Mouse (Mus musculus): ENCODE results near the gene Opcml. TPM values are rescaled to one million over a fixed set of nuclear protein-coding genes. Genes with fewer than 3 reads are reported as not detected.
A peak's percentile ranks its signal among the peaks of the same experiment; 100 is the strongest.

Gene Opcml
- polyA plus RNA-seq, 1 experiment from 2014 or later, result 9.4 TPM

GRCm38 (mm10) chr9:28178123-28178887, 387.7 kb downstream of the Opcml start:
- no peak overlapping the region for H3K4me3 ChIP-seq (ENCODE audit: low read depth, low read length)
- DNase-seq (no peak), ATAC-seq (ENCODE audit: insufficient read depth) (no peak)
- no peaks in the 10 kb centered on the region for H3K27me3 ChIP-seq (ENCODE audit: insufficient read depth, low read length)
- no peaks in the 10 kb centered on the region for H3K36me3 ChIP-seq (ENCODE audit: insufficient read depth)
- H3K4me1 ChIP-seq (ENCODE audit: insufficient read depth), result no peaks in the 10 kb centered on the region
- H3K9ac ChIP-seq, result no peak overlapping the region
- H3K9me3 ChIP-seq (ENCODE audit: low read depth, low read length), result no peaks in the 10 kb centered on the region
- no peak overlapping the region for H3K4me2 ChIP-seq
- WGBS, result 72% methylated on average over 4 of the region's 4 CpGs
- no peak for TF ChIP-seq CTCF (IDR thresholded peaks at IDR 0.05; ENCODE audit: low read depth)
- H3K27ac ChIP-seq (ENCODE audit: low read depth), result no peak overlapping the region

GRCm38 (mm10) chr9:28181916-28182315, 391.3 kb downstream of the Opcml start:
- H3K4me2 ChIP-seq, result no peak overlapping the region
- no peaks in the 10 kb centered on the region for H3K27me3 ChIP-seq (ENCODE audit: insufficient read depth, low read length)
- 76% methylated on average over 7 of the region's 7 CpGs for WGBS
- TF ChIP-seq CTCF (IDR thresholded peaks at IDR 0.05; ENCODE audit: low read depth), result no peak
- no peaks in the 10 kb centered on the region for H3K4me1 ChIP-seq (ENCODE audit: insufficient read depth)
- no peaks in the 10 kb centered on the region for H3K9me3 ChIP-seq (ENCODE audit: low read depth, low read length)
- no peak overlapping the region for H3K4me3 ChIP-seq (ENCODE audit: low read depth, low read length)
- no peak overlapping the region for H3K27ac ChIP-seq (ENCODE audit: low read depth)
- H3K36me3 ChIP-seq (ENCODE audit: insufficient read depth), result no peaks in the 10 kb centered on the region
- no peak overlapping the region for H3K9ac ChIP-seq
- no peak for ATAC-seq (ENCODE audit: insufficient read depth)
- DNase-seq, result no peak

- Histone ChIP-seq H3K4me3 (ENCODE audit: low read depth, low read length) (no peak overlapping the region), H3K36me3 (ENCODE audit: insufficient read depth) (no peaks in the 10 kb centered on the region), H3K4me1 (ENCODE audit: insufficient read depth) (no peaks in the 10 kb centered on the region), H3K9me3 (ENCODE audit: low read depth, low read length) (no peaks in the 10 kb centered on the region), H3K27ac (ENCODE audit: low read depth) (no peak overlapping the region), H3K4me2 (no peak overlapping the region), H3K27me3 (ENCODE audit: insufficient read depth, low read length) (no peaks in the 10 kb centered on the region), H3K9ac (no peak overlapping the region)
- no peak for TF ChIP-seq CTCF (IDR thresholded peaks at IDR 0.05; ENCODE audit: low read depth)
- 77% methylated on average over 2 of the region's 2 CpGs for WGBS
- no peak for ATAC-seq (ENCODE audit: insufficient read depth)
- DNase-seq, result no peak
These were observed 399.7 kb downstream of the Opcml start for GRCm38 (mm10) chr9:28190226-28190625.

- no peak for ATAC-seq (ENCODE audit: insufficient read depth)
- no peak for TF ChIP-seq CTCF (IDR thresholded peaks at IDR 0.05; ENCODE audit: low read depth)
- DNase-seq, result no peak
- H3K36me3 ChIP-seq (ENCODE audit: insufficient read depth), result no peaks in the 10 kb centered on the region
- H3K9ac ChIP-seq, result no peak overlapping the region
- H3K4me2 ChIP-seq, result no peak overlapping the region
- no peak overlapping the region for H3K4me3 ChIP-seq (ENCODE audit: low read depth, low read length)
- WGBS, result 68% methylated on average over 1 of the region's 1 CpGs
- no peaks in the 10 kb centered on the region for H3K4me1 ChIP-seq (ENCODE audit: insufficient read depth)
- no peaks in the 10 kb centered on the region for H3K27me3 ChIP-seq (ENCODE audit: insufficient read depth, low read length)
- H3K9me3 ChIP-seq (ENCODE audit: low read depth, low read length), result no peaks in the 10 kb centered on the region
- no peak overlapping the region for H3K27ac ChIP-seq (ENCODE audit: low read depth)
These were observed 400.2 kb downstream of the Opcml start for GRCm38 (mm10) chr9:28190751-28191150.

- ATAC-seq (ENCODE audit: insufficient read depth) (no peak), DNase-seq (peak; percentile 46)
- Histone ChIP-seq H3K9me3 (ENCODE audit: low read depth, low read length) (no peaks in the 10 kb centered on the region), H3K27ac (ENCODE audit: low read depth) (no peak overlapping the region), H3K27me3 (ENCODE audit: insufficient read depth, low read length) (no peaks in the 10 kb centered on the region), H3K4me1 (ENCODE audit: insufficient read depth) (no peaks in the 10 kb centered on the region), H3K9ac (no peak overlapping the region), H3K4me3 (ENCODE audit: low read depth, low read length) (no peak overlapping the region), H3K36me3 (ENCODE audit: insufficient read depth) (no peaks in the 10 kb centered on the region), H3K4me2 (no peak overlapping the region)
- 86% methylated on average over 2 of the region's 2 CpGs for WGBS
- no peak for TF ChIP-seq CTCF (IDR thresholded peaks at IDR 0.05; ENCODE audit: low read depth)
These were observed 406.0 kb downstream of the Opcml start for GRCm38 (mm10) chr9:28196550-28196949.

GRCm38 (mm10) chr9:28197061-28197460, 406.5 kb downstream of the Opcml start:
- Histone ChIP-seq H3K4me2 (no peak overlapping the region), H3K36me3 (ENCODE audit: insufficient read depth) (no peaks in the 10 kb centered on the region), H3K27ac (ENCODE audit: low read depth) (no peak overlapping the region), H3K27me3 (ENCODE audit: insufficient read depth, low read length) (no peaks in the 10 kb centered on the region), H3K9me3 (ENCODE audit: low read depth, low read length) (no peaks in the 10 kb centered on the region), H3K9ac (no peak overlapping the region), H3K4me1 (ENCODE audit: insufficient read depth) (no peaks in the 10 kb centered on the region), H3K4me3 (ENCODE audit: low read depth, low read length) (no peak overlapping the region)
- ATAC-seq (ENCODE audit: insufficient read depth) (no peak), DNase-seq (no peak)
- TF ChIP-seq CTCF (IDR thresholded peaks at IDR 0.05; ENCODE audit: low read depth), result no peak
- WGBS, result 40% methylated on average over 2 of the region's 2 CpGs

- no peaks in the 10 kb centered on the region for H3K9me3 ChIP-seq (ENCODE audit: low read depth, low read length)
- peak; percentile 76 for TF ChIP-seq CTCF (IDR thresholded peaks at IDR 0.05; ENCODE audit: low read depth)
- WGBS, result 35% methylated on average over 3 of the region's 3 CpGs
- no peaks in the 10 kb centered on the region for H3K4me1 ChIP-seq (ENCODE audit: insufficient read depth)
- H3K27ac ChIP-seq (ENCODE audit: low read depth), result no peak overlapping the region
- DNase-seq (peak; percentile 74), ATAC-seq (ENCODE audit: insufficient read depth) (peak; percentile 58; the same call in 1 of the 2 replicates)
- no peaks in the 10 kb centered on the region for H3K27me3 ChIP-seq (ENCODE audit: insufficient read depth, low read length)
- no peaks in the 10 kb centered on the region for H3K36me3 ChIP-seq (ENCODE audit: insufficient read depth)
- H3K9ac ChIP-seq, result no peak overlapping the region
- H3K4me2 ChIP-seq, result no peak overlapping the region
- no peak overlapping the region for H3K4me3 ChIP-seq (ENCODE audit: low read depth, low read length)
These were observed 407.1 kb downstream of the Opcml start for GRCm38 (mm10) chr9:28197631-28198030.

Measured in lung, embryonic 14.5 days (tissue).